Mouse (Mus musculus): ENCODE data around the gene Aanat. TPM values are rescaled to one million over a fixed set of nuclear protein-coding genes. Genes with fewer than 3 reads are reported as not detected.
A peak's percentile ranks its signal among the peaks of the same experiment; 100 is the strongest.

Aanat gene
- 0.13 and 0.17 TPM in 2 replicates for polyA plus RNA-seq (2012; rRNA removed)
- polyA plus RNA-seq (2014; fragmentation: Nextera tagmentation; extraction: Ambion mirVana) = not detected in 2 replicates

- TF ChIP-seq POLR2A (IDR thresholded peaks at IDR 0.05; ENCODE audit: borderline replicate concordance, extremely low read depth, insufficient read depth, insufficient read length) = no peak
- H3K9ac ChIP-seq (ENCODE audit: low read depth, low read length, severe bottlenecking) = no peak within 1 kb of the TSS
Measured at GRCm38 (mm10) chr11:116586310-116586709, at the start of gene Aanat. Gene Aanat (plus strand): TSS chr11:116586432.

DNA sequence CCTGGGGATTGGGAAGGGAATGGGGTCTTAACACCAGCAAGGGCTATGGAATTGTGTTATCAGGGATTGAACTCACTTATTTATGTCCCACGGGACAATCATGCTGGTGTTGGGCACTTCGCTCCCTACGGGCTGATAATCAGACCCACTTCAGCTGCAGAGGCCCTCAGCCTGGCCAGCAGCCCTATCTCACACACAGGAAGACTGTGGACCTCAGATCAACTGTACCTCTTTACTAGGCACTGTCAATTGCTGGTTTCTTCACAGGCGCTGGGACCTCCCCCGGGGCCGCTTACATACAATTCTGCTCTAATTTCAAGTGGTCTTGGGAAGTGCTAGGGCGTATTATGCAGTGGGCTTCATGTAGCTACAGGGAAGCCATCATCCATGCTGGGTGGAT is 49.5 kb upstream of the Aanat start:
- ATAC-seq (ENCODE audit: low FRiP score, low read depth) (no peak), DNase-seq (ENCODE audit: low spot score) (no peak)
- peaks cover 40% of the 10 kb centered on the region for H3K36me3 ChIP-seq (ENCODE audit: control insufficient read depth, insufficient read depth, low read length)
- TF ChIP-seq POLR2A (IDR thresholded peaks at IDR 0.05; ENCODE audit: borderline replicate concordance, extremely low read depth, insufficient read depth, insufficient read length) = no peak
- H3K27ac ChIP-seq (replicated peaks; ENCODE audit: low read depth, low read length) = no peak overlapping the region
- H3K27me3 ChIP-seq (ENCODE audit: control insufficient read depth, insufficient read depth, low read length) = peaks cover 25% of the 10 kb centered on the region
- no peak overlapping the region for H3K4me3 ChIP-seq (replicated peaks; ENCODE audit: low read length)
- H3K4me1 ChIP-seq (ENCODE audit: control insufficient read depth, insufficient read depth, low read length) = peaks cover 17% of the 10 kb centered on the region
- no peak overlapping the region for H3K4me2 ChIP-seq (replicated peaks; ENCODE audit: low read depth, low read length, severe bottlenecking)
- 92% methylated on average over 7 of the region's 7 CpGs for WGBS
- no peak overlapping the region for H3K9ac ChIP-seq (ENCODE audit: low read depth, low read length, severe bottlenecking)
- H3K9me3 ChIP-seq (ENCODE audit: control insufficient read depth, low read length) = no peaks in the 10 kb centered on the region

More at GRCm38 (mm10) chr11:116586310-116586709, at the start of gene Aanat:
- Histone ChIP-seq H3K4me1 (ENCODE audit: control insufficient read depth, insufficient read depth, low read length) (peaks cover 11% of the 10 kb centered on the region; the same call in 1 of the 2 replicates), H3K4me3 (replicated peaks; ENCODE audit: low read length) (no peak within 1 kb of the TSS), H3K9me3 (ENCODE audit: control insufficient read depth, low read length) (no peaks in the 10 kb centered on the region), H3K36me3 (ENCODE audit: control insufficient read depth, insufficient read depth, low read length) (no peaks in the 10 kb centered on the region), H3K27ac (replicated peaks; ENCODE audit: low read depth, low read length) (no peak within 1 kb of the TSS), H3K4me2 (replicated peaks; ENCODE audit: low read depth, low read length, severe bottlenecking) (peak within 1 kb of the TSS; percentile 26), H3K27me3 (ENCODE audit: control insufficient read depth, insufficient read depth, low read length) (no peaks in the 10 kb centered on the region)
- 58% methylated on average over 5 of the region's 5 CpGs for WGBS
- DNase-seq (ENCODE audit: low spot score) (no peak), ATAC-seq (ENCODE audit: low FRiP score, low read depth) (no peak)

- Histone ChIP-seq H3K4me3 (replicated peaks; ENCODE audit: low read length) (no peak overlapping the region), H3K4me2 (replicated peaks; ENCODE audit: low read depth, low read length, severe bottlenecking) (no peak overlapping the region), H3K9me3 (ENCODE audit: control insufficient read depth, low read length) (no peaks in the 10 kb centered on the region), H3K27ac (replicated peaks; ENCODE audit: low read depth, low read length) (no peak overlapping the region), H3K4me1 (ENCODE audit: control insufficient read depth, insufficient read depth, low read length) (peaks cover 10% of the 10 kb centered on the region), H3K36me3 (ENCODE audit: control insufficient read depth, insufficient read depth, low read length) (peaks cover 48% of the 10 kb centered on the region), H3K9ac (ENCODE audit: low read depth, low read length, severe bottlenecking) (no peak overlapping the region), H3K27me3 (ENCODE audit: control insufficient read depth, insufficient read depth, low read length) (peaks cover 18% of the 10 kb centered on the region)
- DNase-seq (ENCODE audit: low spot score) = no peak
- no peak for TF ChIP-seq POLR2A (IDR thresholded peaks at IDR 0.05; ENCODE audit: borderline replicate concordance, extremely low read depth, insufficient read depth, insufficient read length)
- 80% methylated on average over 5 of the region's 5 CpGs for WGBS
- no peak for ATAC-seq (ENCODE audit: low FRiP score, low read depth)
Measured at GRCm38 (mm10) chr11:116537388-116537787, 48.8 kb upstream of the Aanat start.

DNA sequence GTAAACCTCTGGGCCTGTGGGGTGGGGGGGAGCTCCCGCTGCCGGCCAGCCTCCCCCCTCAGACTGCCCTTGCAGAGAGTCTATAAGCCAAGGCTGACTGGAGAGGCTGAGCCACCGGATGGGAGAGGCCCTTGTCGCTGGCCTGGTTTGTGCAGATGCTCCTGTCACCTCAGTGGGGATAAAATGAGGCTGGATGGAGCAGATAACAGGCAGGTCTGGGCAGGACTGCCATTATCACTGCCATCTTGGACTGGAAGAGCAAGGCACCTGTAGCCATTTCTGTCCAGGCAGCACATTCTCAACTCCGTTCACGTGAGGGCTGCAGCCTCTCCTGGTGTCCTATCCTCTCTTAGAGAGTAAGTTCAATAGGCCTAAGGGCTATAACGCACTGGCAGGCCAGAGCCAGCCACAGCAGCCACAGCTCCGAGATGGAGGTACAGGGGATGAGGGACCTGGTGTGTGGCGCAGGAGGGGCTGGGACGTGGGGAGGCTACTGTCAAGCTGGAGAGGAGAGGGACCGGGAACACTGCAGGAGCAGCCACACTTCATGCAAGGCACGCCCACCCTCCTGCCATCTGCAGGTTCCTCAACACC is 48.0 kb upstream of the Aanat start:
- DNase-seq (ENCODE audit: low spot score) (no peak), ATAC-seq (ENCODE audit: low FRiP score, low read depth) (no peak)
- no peak overlapping the region for H3K27ac ChIP-seq (replicated peaks; ENCODE audit: low read depth, low read length)
- H3K27me3 ChIP-seq (ENCODE audit: control insufficient read depth, insufficient read depth, low read length) = peaks cover 9% of the 10 kb centered on the region
- TF ChIP-seq POLR2A (IDR thresholded peaks at IDR 0.05; ENCODE audit: borderline replicate concordance, extremely low read depth, insufficient read depth, insufficient read length) = no peak
- peaks cover 56% of the 10 kb centered on the region for H3K36me3 ChIP-seq (ENCODE audit: control insufficient read depth, insufficient read depth, low read length)
- peaks cover 9% of the 10 kb centered on the region for H3K4me1 ChIP-seq (ENCODE audit: control insufficient read depth, insufficient read depth, low read length)
- no peaks in the 10 kb centered on the region for H3K9me3 ChIP-seq (ENCODE audit: control insufficient read depth, low read length)
- no peak overlapping the region for H3K4me3 ChIP-seq (replicated peaks; ENCODE audit: low read length)
- no peak overlapping the region for H3K4me2 ChIP-seq (replicated peaks; ENCODE audit: low read depth, low read length, severe bottlenecking)
- no peak overlapping the region for H3K9ac ChIP-seq (ENCODE audit: low read depth, low read length, severe bottlenecking)
- 77% methylated on average over 12 of the region's 12 CpGs for WGBS

- no peak for TF ChIP-seq POLR2A (IDR thresholded peaks at IDR 0.05; ENCODE audit: borderline replicate concordance, extremely low read depth, insufficient read depth, insufficient read length)
- ATAC-seq (ENCODE audit: low FRiP score, low read depth) = no peak
Measured at GRCm38 (mm10) chr11:116541183-116541582, 45.0 kb upstream of the Aanat start.

More at GRCm38 (mm10) chr11:116541183-116541582, 45.0 kb upstream of the Aanat start:
- Histone ChIP-seq H3K27ac (replicated peaks; ENCODE audit: low read depth, low read length) (no peak overlapping the region), H3K4me3 (replicated peaks; ENCODE audit: low read length) (no peak overlapping the region), H3K36me3 (ENCODE audit: control insufficient read depth, insufficient read depth, low read length) (peaks cover 85% of the 10 kb centered on the region), H3K4me1 (ENCODE audit: control insufficient read depth, insufficient read depth, low read length) (no peaks in the 10 kb centered on the region), H3K9me3 (ENCODE audit: control insufficient read depth, low read length) (no peaks in the 10 kb centered on the region), H3K4me2 (replicated peaks; ENCODE audit: low read depth, low read length, severe bottlenecking) (no peak overlapping the region), H3K9ac (ENCODE audit: low read depth, low read length, severe bottlenecking) (no peak overlapping the region), H3K27me3 (ENCODE audit: control insufficient read depth, insufficient read depth, low read length) (no peaks in the 10 kb centered on the region)
- 97% methylated on average over 11 of the region's 11 CpGs for WGBS
- no peak for DNase-seq (ENCODE audit: low spot score)
